Mouse (Mus musculus): ENCODE results near the gene Tgfbi. TPM values are rescaled to one million over a fixed set of nuclear protein-coding genes. Genes with fewer than 3 reads are reported as not detected.

The Tgfbi gene
- total RNA-seq, 2 experiments from 2014 or later = 19.2 to 20.5 TPM

DNA sequence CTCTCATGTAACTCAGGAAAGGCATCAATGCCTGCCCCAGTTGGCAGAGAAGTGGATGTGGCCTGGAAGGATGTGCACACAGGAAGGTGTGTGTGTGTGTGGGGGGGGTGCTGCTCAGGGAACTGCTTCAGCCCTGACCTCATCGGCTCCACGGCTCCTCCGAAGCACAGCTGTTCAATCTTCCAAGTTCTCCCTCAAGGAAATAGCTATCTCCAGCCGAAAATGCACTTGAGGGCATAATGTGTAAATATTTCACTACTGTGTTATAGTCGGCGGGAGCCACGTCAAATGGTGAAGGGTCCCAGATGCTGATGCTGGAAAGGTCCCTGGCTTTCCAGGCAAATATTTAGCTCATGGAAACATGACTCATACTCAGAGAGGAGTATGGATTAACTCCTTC, 25.6 kb downstream of the Tgfbi start:
- peak; percentile 44 for DNase-seq

DNA sequence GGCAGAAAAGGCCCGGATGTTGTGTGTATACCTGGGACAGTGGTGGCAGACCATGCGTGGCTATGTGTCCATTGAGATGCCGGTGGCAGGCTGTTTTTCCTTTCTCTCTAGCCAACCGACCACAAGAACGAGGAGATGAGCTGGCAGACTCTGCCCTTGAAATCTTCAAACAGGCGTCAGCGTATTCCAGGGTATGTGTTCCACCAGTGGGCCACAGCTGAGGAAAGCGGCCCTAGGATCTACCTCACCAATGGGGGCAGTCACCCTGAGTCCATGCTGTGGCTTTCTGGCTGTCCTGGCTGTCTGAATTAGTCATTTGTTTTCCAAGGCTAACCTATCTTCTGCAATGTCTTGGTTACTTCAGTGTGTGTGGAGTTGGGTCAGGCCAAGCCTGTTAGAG, 27.7 kb downstream of the Tgfbi start:
- DNase-seq = no peak

DNA sequence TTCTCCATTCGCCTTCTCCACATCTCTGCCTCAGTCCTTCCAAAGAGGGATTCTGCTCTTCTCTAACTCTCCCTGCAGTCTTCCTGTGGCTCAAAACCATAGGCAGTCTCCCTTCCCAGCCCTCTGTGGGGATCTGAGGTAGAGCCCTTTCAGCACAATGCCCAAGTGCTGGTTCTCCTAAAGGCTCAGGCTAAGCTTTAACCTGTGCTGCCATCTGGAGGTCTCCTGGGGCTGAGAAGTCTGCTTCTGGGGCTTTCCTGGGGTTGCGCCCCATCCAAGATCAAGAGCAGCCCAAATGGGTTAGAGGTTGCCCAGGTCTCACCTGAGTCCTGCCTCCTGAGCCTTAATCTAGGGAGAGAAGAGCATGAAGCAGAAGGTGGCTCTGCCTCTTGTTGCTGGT, 32.4 kb downstream of the Tgfbi start:
- no peak for DNase-seq

DNA sequence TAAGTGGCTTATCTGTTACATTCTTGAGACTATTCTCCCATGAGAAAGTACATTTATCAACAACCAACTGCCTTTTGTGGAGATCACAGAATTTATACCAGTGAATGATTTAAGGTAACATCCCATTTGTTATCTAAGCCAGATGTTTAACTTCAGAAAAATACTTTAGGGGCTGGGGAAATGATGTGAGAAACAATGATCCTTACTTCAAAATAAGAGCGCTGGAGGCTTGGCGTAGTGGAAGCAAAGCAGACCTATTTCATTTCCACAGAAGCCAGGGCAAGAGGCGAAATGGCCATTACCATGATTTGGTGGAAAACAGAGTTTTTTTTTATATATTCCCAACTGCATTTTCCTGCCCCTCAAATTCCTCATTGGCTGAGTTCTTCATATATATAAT, 34.7 kb downstream of the Tgfbi start:
- no peak for DNase-seq

DNA sequence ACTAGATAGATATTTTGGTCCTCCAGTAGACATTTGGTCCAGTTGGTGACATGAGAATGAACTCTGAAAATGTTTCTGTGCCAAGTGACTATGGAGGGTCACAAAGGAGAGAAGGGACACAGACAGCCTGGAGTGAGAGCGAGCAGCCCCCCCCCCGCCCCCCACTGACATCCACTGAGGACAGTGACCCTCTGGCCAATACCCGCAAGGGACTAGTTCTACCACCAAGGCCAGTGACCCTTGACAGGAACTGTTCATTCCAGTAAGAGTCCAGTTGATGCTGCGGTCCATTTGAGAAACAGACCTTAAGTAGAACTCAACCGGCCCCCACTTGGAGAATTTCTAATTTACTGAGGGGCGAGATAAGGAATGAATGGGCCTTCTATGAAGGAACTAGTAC, 36.4 kb downstream of the Tgfbi start:
- no peak for DNase-seq

DNA sequence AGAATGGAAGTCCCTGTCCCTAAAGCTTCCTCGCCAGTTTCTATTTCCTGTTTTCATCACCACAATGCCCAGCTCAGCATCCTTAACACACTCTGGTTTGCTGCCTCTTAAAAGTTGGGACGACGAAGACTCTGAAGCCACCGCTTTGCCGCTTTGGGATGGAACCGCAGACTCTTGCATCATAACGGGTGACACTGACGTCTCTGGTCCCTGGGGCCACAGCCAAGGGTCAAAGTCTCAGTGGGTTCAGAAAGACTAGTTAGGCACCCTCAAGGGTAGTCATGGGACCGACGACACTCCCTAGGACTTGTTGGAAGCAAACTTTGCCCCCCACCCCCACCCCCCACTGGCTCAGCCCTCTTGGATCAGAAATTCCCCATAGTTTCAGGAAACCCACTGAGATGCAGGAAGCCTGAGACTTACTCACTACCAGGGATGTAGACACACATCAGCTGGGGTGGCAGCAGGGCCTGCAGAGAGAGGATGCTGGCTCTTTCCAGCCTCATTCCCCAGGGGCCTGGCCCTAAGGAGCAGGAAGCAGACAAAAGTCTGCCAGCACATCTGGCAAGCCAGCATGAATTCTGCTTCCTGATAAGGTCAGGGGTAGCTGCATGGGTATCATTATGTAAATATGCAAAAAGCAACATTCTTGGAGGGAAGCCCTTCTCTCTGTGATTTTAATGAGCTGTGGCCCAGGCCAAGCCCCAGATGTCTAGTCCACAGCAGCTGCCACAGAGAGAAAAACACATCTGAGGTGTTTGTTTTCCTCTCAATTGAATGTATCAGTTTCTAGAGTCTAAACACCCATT, 38.5 kb downstream of the Tgfbi start:
- peak; percentile 63 for DNase-seq

DNA sequence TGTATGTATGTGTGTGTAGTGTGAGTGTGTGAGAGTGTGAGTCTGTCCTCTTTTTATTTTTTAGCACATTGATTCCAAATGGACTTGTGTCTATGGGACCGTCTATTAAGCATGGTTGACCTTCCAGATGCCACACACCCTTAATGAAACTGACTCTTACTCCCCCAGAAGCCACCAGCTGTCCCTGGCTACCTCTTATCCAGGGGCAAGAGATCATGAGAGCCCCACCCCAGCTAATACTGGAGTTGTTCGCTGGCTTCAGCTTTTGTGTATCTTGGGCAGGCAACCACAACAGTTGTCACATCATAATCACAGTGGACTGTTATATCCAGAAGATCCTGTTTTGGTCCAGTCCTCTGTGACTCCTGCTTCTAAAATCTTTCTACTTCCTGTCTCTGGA, 40.7 kb downstream of the Tgfbi start:
- no peak for DNase-seq

DNA sequence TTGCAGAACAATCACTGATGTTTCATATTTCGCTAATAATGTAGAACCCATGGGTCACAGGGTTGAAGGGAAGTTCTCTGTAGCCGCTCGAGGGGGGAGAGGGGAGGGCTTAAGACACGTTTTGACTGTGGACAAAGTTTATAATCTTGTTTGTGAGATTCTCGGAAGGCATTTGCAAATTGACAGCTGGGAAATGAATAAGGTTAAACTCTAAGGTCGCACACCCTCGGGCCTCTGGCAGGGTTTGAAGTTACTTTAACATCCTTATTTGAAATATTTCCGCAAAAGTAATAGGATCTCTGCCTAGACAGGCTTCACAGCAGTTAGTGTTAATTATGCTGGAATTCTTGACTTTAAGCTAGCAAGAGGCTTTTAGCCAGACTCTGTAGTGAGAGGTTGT, 43.1 kb downstream of the Tgfbi start:
- no peak for DNase-seq

DNA sequence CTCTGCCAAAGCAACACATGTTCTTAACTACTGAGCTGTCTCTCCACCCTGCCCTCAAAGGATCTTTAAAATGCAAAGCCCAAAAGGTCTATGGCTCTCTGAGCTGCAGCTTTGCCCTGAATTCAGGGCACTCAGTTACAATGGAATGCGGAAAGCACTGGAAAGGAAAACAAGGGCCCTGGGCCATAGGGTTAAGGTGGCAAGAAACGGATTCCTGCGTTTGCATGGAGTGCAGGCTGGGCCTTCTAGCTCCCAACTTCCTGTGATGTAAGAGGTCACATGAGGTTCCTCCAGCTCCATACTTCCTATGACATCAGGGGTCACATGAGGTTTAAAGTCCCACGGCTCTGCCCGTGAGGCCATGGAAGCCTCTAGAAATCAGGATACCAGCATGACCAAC, 44.9 kb downstream of the Tgfbi start:
- no peak for DNase-seq

DNA sequence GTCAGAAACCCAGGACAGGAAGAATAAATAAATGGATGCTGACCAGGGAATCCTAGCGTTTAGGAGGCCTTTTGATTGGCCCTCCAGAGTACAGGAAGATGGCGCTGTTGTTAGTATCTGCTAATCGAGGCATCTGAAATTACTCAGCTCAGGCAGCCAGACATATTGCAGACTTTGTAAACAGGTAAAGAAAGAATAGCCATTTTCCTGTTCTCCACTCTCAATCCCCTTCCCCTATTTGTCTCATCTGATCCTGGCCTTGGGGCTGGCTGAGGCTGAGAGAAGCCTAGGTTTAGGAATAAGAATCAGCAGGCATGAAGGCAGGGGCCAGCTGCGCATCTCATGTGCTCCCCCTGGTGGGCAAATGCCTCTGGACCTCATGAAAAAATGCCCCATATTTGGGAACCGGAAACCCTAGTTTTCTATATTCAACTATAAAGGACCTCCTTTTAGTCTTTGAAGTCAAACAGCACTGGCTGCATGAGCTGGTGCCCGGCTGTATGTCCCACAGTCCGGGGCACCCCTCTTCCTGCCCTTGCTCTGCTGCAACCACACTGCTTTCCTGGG, 48.7 kb downstream of the Tgfbi start:
- DNase-seq = peak; percentile 50

DNA sequence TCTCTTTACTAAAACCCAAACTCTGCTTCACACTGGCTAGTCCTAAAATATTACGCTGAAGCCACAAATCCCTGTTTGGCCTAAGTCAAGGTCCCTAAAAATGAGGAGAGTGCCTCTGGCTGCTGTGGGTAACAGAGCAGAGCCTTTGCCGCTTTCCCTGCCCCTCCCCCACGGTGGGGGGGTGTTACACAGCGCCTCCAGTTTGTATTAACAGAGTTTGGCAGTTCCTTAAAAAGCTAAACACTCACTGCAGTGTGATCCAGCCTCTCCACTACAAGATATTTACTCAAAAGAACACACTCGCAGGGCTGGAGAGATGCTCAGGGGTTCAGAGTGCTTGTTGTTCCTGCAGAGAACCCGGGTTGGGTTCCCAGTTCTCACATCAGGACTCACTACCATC, 49.6 kb downstream of the Tgfbi start:
- no peak for DNase-seq

DNA sequence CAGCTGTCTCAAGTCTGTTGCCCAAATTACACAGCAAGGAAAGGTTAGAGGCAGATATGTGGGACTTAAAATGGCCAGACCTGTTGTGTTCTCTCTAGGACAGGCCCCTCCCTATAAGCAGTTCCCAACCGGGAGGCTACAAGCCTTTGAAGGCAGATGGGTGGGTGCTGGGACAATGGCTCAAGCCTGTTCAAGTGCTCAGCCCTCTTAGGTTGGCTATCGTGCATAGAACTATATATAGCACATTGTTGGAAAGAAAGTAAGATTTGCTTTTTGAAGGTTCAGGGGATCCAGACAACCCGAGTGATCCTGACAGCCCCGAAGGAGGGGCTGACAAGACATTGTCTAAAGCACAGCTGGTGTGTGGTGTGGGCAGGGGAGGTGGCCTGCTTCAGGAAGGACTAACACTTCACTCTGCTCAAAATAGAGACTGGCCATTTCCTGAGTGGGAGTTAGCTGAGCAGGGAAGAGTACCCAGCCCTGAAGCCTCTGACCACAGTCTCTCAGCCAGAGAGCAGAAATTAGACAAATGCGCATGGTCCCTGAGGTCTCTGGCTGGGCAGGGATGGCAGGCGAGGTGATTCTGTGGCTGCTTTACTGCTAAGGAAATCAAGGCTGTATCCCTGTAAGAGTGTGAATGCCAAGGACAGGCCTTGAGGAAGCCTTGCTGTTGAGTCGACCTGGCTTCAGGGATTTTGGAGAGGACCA, 52.7 kb downstream of the Tgfbi start:
- DNase-seq = no peak

DNA sequence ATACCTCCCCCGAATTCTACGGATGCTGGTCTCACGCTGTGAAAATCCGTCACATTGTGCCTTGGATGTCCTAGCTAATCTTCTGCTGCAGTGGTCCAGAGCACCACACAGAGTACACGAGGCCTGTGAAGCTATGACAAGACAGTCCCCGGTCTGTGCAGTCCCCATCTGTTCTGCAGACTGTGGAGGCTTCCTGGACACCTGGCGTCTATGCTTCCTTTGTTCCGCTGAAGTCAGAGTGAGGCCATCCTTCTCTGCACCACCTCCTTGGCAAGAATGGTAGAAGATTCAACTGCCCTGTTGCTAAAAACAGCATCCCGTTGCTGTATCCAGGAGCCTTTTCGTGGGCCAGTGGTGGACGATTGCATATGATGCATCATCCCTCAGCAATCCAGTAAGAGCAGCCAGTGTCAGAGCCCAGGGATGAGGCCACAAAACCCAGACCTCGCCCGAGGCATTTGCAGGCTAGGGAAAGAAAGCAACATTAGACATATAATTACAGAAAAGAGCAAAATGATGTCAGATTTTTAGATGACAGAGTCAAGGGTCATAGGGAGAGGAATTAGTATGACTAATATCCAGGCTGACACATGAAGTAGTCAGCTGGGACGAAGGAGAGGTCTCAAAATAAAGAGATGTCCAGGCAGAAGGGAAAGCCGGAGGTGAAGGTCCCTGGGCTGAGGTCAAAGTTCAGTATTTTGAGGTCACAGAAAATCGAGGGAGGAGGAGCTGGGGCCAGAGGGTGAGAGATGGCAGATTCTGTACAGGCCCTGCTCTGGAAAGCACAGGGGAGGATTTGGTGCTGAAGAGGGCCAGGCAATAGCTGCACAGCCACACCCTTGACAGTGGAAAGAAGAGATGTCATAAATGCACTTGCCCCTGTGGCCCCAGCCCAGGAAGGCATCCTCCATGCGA, 55.2 kb downstream of the Tgfbi start:
- no peak for DNase-seq

DNA sequence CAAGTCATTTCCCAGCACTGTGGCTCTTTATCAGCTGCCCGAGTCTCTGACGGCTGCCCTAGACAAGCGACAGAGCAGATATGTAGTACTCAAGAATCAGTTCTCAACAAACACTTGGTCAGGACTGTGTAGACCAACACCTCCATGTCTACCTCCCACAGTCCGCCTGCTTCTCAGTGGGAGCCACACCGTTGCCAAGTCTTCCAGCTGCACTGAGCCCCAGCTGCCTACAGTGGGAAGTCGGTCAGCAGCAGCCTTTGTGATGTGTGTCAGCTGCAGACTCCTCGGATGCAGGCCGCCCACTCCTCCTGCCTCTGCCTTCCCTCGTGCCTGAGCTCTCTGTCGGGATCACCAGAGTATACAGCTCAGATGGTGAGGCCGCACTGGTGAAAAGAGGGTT, 61.9 kb downstream of the Tgfbi start:
- no peak for DNase-seq

DNA sequence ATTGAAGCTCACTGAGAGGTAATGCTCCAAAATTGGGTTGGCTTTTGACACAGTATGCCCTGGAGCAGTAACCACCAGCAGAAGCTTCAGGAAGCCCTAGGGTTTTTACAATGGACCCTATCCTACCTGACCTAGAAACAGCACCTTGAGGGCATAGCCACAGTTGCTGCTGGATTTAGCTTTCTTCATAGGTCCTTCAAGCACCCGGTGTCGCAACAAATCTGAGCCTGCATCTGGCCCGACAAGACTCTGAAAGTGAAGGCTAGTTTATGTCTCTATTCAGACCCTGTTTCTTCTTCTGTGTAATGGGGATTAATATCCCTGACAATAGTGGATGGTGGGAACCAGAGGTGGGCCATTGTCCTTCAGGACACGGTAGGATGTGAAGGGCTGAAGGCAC, 68.4 kb downstream of the Tgfbi start:
- no peak for DNase-seq

DNA sequence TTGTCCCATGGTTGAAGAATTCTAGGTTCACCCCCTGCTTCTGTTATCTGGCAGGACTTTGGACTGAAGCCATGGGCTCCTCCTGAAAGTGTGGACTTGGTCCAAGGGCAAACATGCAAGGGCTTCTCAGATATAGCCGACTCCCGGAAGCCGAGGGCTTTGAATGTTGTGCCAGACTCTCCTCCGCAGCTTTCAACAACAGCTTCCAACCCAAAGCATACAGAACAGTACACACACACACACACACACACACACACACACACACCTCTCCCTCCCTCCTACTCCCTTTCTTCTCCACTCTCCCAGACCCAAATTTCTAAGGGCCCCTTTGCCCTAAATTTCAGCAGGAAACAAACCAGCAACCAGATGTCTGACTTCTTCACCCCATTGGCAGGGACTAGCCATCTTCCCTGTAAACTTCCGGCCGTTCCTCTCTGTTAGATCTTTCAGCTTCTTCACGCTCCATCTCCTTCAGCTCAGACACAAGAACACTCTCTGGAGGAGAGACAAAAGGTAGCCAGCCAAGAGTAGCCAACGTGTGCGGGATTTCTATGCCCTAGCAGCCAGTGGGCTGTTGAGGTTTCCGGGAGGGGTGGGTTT, 69.0 kb downstream of the Tgfbi start:
- no peak for DNase-seq

DNA sequence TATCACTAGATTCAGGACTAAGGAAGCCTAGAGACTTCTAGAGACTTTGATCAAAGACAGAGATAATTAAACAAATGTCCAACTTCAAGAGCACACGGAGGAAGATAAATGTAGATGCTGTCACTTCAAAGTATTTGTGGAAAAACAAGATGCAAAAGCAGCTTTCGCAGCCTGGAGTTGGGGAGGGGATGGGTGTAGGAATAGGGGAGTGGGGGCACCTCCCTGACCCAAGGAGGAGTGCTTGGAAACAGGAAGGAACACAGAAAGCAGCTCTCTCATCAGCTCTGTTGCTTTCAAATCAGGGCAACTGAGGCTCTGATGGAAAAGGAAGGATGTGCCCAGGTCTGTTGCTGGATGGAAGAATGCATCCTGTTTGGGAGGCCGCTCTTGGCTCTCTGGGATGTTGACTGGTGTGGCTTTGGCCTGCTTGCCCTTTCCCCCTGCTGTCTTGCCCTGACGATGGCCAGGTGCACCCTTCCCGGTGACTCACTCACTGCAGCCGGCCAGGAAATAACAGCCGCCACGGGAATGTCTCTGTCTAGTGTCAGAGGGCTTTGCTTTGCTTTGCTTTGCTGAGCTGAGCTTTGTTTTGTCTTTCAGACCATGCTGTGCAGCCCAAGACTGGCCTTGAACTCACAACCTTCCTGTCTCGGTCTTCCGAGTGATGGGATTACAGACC, 69.6 kb downstream of the Tgfbi start:
- DNase-seq = no peak

DNA sequence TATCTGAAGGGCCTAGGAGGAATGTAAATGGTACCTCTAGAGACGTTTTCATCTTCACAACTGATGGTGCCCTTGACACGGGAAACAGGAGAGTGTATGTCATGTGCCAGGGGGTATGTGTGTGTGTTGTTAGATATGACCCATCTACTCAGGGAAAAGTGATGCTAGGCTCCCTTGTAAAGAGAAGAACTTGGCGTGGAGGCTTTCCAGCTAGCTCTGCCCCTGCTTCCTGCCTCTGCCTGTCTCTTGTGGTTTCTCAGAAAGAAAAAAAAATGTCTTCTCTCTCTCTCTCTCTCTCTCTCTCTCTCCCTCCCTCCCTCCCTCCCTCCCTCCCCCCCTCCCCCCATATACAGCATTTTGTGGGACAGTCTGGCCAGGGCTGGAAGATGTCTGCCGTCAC, 72.6 kb downstream of the Tgfbi start:
- no peak for DNase-seq

DNA sequence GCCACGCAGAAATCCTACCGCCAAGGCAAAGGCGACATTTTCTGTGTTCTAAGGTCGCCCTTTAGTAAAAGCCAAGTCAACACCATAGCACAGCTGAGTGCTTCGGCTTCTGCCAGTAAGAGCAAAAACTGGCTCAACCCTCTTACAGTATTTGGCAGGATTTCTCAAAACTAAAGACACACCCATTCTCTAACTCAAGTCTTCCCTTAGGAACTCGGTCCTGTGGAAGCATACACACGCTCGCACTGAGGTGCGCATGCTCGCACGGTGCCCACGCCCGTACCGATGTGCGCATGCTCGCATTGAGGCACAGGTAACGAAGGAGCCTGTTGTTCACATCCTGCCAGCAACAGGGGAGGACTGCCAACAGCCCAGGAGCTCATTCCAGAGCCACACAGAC, 73.0 kb downstream of the Tgfbi start:
- peak; percentile 61 for DNase-seq

DNA sequence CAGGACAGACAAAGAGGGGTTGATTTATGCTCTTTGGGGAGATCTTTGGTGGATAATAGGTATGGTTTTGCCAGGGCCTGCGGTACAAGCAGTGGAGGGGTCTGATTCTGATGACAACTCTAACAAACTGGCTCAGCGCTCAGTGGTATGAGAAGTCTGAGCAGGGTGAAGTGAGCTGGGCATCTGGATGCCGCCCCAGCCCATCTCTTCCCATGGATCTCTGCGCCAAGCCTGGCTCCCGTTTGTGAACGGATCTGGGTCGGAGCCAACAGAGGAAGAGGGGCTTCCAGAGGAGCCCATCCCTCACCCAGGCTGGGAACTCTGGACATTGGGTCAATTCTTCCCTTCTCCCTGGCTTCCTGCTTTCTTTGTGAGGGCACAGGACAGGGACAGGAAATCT, 74.0 kb downstream of the Tgfbi start:
- no peak for DNase-seq
